Mouse (Mus musculus) liver, embryonic 14.5 days (tissue): ENCODE data around the gene Krt80. TPM values are rescaled to one million over a fixed set of nuclear protein-coding genes. Genes with fewer than 3 reads are reported as not detected.
A peak's percentile ranks its signal among the peaks of the same experiment; 100 is the strongest.

Source experiments
- ATAC-seq: fragments of 200-750 bp; cut with Nextera tagmentation; 2 replicates; pipeline ENCODE4 v1.8.0; 2017; ENCODE audit warnings: moderate number of reproducible peaks, mild to moderate bottlenecking, moderate library complexity; ENCODE audit not compliant: insufficient read depth
- DNase-seq, 3 experiments: peaks; one replicate each; pipeline ENCODE4 v3.0.0-alpha.2; 2012 to 2013; ENCODE audit warnings: low read depth in 3 of 3, low spot score in 3 of 3
- H3K27ac ChIP-seq: fragments of 300-500 bp; sonication (generic); 2 replicates; pipeline ENCODE4 v1.5.1; 2014; ENCODE audit warnings: moderate library complexity, mild to moderate bottlenecking, control low read depth, inconsistent platforms
- H3K27me3 ChIP-seq: fragments of 300-500 bp; sonication (generic); 2 replicates; pipeline ENCODE4 v1.6.1; 2014; ENCODE audit warnings: mild to moderate bottlenecking, low read length, moderate library complexity; ENCODE audit not compliant: control insufficient read depth, insufficient read depth
- H3K36me3 ChIP-seq: fragments of 300-500 bp; sonication (generic); replicated peaks from 2 replicates; pipeline ENCODE4 v1.6.1; 2014; ENCODE audit warnings: low read depth; ENCODE audit not compliant: control insufficient read depth, insufficient read depth
- H3K4me1 ChIP-seq, 2 experiments: fragments of 200-500 bp in 1 of 2; fragments of 300-500 bp in 1 of 2; sonication (generic) in 1 of 2; replicated peaks; 2 replicates each; pipeline ENCODE4 v1.6.1; 2012 to 2014; ENCODE audit warnings: antibody characterized with exemption in 1 of 2, inconsistent platforms in 1 of 2, low read length in 1 of 2; ENCODE audit not compliant: control insufficient read depth in 2 of 2, insufficient read depth in 2 of 2
- H3K4me2 ChIP-seq: fragments of 300-500 bp; sonication (generic); 2 replicates; pipeline ENCODE4 v1.6.1; 2014; ENCODE audit warnings: low read depth, mild to moderate bottlenecking, control low read depth, moderate library complexity
- H3K4me3 ChIP-seq, 2 experiments: fragments of 200-500 bp in 1 of 2; fragments of 300-500 bp in 1 of 2; sonication (generic) in 1 of 2; 2 replicates each; pipeline ENCODE4 v1.5.1; 2012 to 2014; ENCODE audit warnings: low read depth in 2 of 2, low read length in 2 of 2, mild to moderate bottlenecking in 2 of 2, control low read depth in 1 of 2, inconsistent platforms in 1 of 2, moderate library complexity in 1 of 2; ENCODE audit not compliant: insufficient read depth in 1 of 2
- H3K9ac ChIP-seq: fragments of 300-500 bp; sonication (generic); replicated peaks from 2 replicates; pipeline ENCODE4 v1.6.1; 2014; ENCODE audit warnings: mild to moderate bottlenecking, control low read depth, moderate library complexity
- H3K9me3 ChIP-seq: fragments of 300-500 bp; sonication (generic); 2 replicates; pipeline ENCODE4 v1.6.1; 2016; ENCODE audit warnings: low read length, mixed read lengths; ENCODE audit not compliant: control insufficient read depth
- CTCF ChIP-seq: IDR thresholded peaks from 2 replicates; pipeline ENCODE4 v1.5.1; 2016; ENCODE audit warnings: antibody characterized with exemption, low read depth, control low read depth
- EP300 ChIP-seq: IDR thresholded peaks from 2 replicates; pipeline ENCODE4 v1.6.1; 2016; ENCODE audit warnings: antibody characterized with exemption, low read depth
- WGBS: fragments of 180-500 bp; shearing (Covaris S2); extraction: QIAGEN DNeasy Blood & Tissue Kit; methylation state at CpG from one replicate; pipeline ENCODE4 v1.1.7; 2014; ENCODE audit not compliant: insufficient replicate concordance; 5-methylcytosine and 5-hydroxymethylcytosine counted together
- microRNA counts: library from miRNA; unstranded; fragments of <30 nt; microRNA quantifications from one replicate; lab custom pipeline; 2016
- microRNA-seq: library from miRNA; unstranded; fragments of <30 nt; microRNA quantifications from one replicate; pipeline ENCODE4, GENCODE M21; 2016
- polyA plus RNA-seq, 2 experiments: library from polyadenylated mRNA; depleted of rRNA in 1 of 2; stranded (reverse) in 1 of 2; unstranded in 1 of 2; fragments of >200 nt; fragmentation: Nextera tagmentation in 1 of 2; extraction: Ambion mirVana in 1 of 2; gene quantifications; 2 replicates each; pipeline versions ENCODE4 v1.2.1 to v1.2.3; 2012 to 2014

Krt80 gene
- polyA plus RNA-seq, 2 experiments: 0.19 to 0.27 TPM

- H3K9me3 ChIP-seq: no peaks in the 10 kb centered on the region
- ATAC-seq (0 out of 2 replicates have a peak, but pooled peaks have one; percentile 15), DNase-seq (no peak)
- peaks cover 0 to 12% of the 10 kb centered on the region in 2 experiments; a peak in 2 of 4 replicates for H3K4me1 ChIP-seq
- H3K36me3 ChIP-seq: no peaks in the 10 kb centered on the region
- 44% methylated on average over 14 of the region's 14 CpGs for WGBS
- H3K4me3 ChIP-seq: no peak overlapping the region
- TF ChIP-seq EP300: no peak
- TF ChIP-seq CTCF: no peak
- no peak overlapping the region for H3K4me2 ChIP-seq
- no peak overlapping the region for H3K9ac ChIP-seq
- no peaks in the 10 kb centered on the region for H3K27me3 ChIP-seq
- H3K27ac ChIP-seq: no peak overlapping the region
These were observed 70.4 kb downstream of the Krt80 start for GRCm38 (mm10) chr15:101299480-101299960.

DNA sequence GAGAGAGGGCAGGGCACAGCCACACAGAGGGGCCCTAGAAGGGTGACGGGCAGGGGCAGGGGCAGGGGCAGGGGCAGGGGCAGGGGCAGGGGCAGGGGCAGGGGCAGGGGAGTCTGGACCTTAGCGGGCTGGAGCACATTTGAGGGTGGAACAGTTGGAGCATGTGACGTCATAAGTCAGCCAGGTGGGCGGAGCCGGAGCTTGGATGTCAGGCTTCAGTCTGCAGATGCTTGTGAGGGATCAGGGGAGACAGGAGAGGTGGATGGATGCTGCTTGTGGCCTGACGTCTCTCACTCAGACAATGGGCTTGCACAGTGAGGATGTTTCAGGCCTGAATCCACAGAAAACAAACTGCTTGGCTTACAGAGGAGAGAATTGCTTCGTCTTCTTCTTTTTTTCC, 71.4 kb downstream of the Krt80 start:
- Histone ChIP-seq H3K4me2 (no peak overlapping the region), H3K36me3 (no peaks in the 10 kb centered on the region), H3K27ac (no peak overlapping the region), H3K4me1 (peaks cover 0 to 12% of the 10 kb centered on the region in 2 experiments; a peak in 2 of 4 replicates), H3K27me3 (no peaks in the 10 kb centered on the region), H3K9ac (no peak overlapping the region), H3K9me3 (no peaks in the 10 kb centered on the region), H3K4me3 (no peak overlapping the region)
- ATAC-seq (no peak), DNase-seq (no peak)
- no peak for TF ChIP-seq EP300
- no peak for TF ChIP-seq CTCF
- WGBS: 20% methylated on average over 7 of the region's 7 CpGs

GRCm38 (mm10) chr15:101297988-101298387, 72.0 kb downstream of the Krt80 start:
- no peak overlapping the region for H3K4me2 ChIP-seq
- no peak overlapping the region for H3K9ac ChIP-seq
- no peaks in the 10 kb centered on the region for H3K9me3 ChIP-seq
- WGBS: 9% methylated on average over 7 of the region's 7 CpGs
- no peak overlapping the region for H3K27ac ChIP-seq
- ATAC-seq: no peak
- DNase-seq: no peak
- no peaks in the 10 kb centered on the region for H3K27me3 ChIP-seq
- TF ChIP-seq CTCF (no peak), EP300 (no peak)
- H3K4me1 ChIP-seq: peaks cover 0 to 12% of the 10 kb centered on the region in 2 experiments; a peak in 2 of 4 replicates
- no peak overlapping the region for H3K4me3 ChIP-seq
- H3K36me3 ChIP-seq: no peaks in the 10 kb centered on the region

MicroRNA genes within 50 kb of the gene (microRNA counts, 519-probe panel; counts per million panel counts)
- microRNA mmu-miR-1941-3p (lab: Ali Mortazavi, UCI) (69.9 counts per million), microRNA mmu-miR-1941-5p (lab: Ali Mortazavi, UCI) (69.9 counts per million)

Small RNA genes lying within 50 kb of the gene (microRNA-seq; reads per million reads assigned to microRNA genes)
- not detected for gene Mir1941

Other genes with a start within 250 kb of the Krt80 start
- 1.1 TPM in 2 replicates for gene Acvrl1, start 241.6 kb downstream of the Krt80 start, polyA plus RNA-seq (2012; rRNA removed)
- 0.71 and 1.3 TPM in 2 replicates for gene Acvrl1, start 241.6 kb downstream of the Krt80 start, polyA plus RNA-seq (2014; fragmentation: Nextera tagmentation; extraction: Ambion mirVana)
- gene Acvr1b, start 196.1 kb downstream of the Krt80 start, polyA plus RNA-seq (2012; rRNA removed): 3.2 and 3.4 TPM in 2 replicates
- gene Acvr1b, start 196.1 kb downstream of the Krt80 start, polyA plus RNA-seq (2014; fragmentation: Nextera tagmentation; extraction: Ambion mirVana): 1.3 and 2.0 TPM in 2 replicates
- 0.50 and 0.73 TPM in 2 replicates for gene Grasp, start 146.0 kb downstream of the Krt80 start, polyA plus RNA-seq (2012; rRNA removed)
- gene Grasp, start 146.0 kb downstream of the Krt80 start, polyA plus RNA-seq (2014; fragmentation: Nextera tagmentation; extraction: Ambion mirVana): 0.13 and 0.27 TPM in 2 replicates
- 0.42 and 0.48 TPM in 2 replicates for gene Nr4a1, start 115.9 kb downstream of the Krt80 start, polyA plus RNA-seq (2012; rRNA removed)
- gene Nr4a1, start 115.9 kb downstream of the Krt80 start, polyA plus RNA-seq (2014; fragmentation: Nextera tagmentation; extraction: Ambion mirVana): 0.19 and 0.23 TPM in 2 replicates
- gene Atg101, start 85.9 kb downstream of the Krt80 start, polyA plus RNA-seq (2012; rRNA removed): 13.1 and 17.2 TPM in 2 replicates
- gene Atg101, start 85.9 kb downstream of the Krt80 start, polyA plus RNA-seq (2014; fragmentation: Nextera tagmentation; extraction: Ambion mirVana): 21.3 and 23.7 TPM in 2 replicates
- gene 6030408B16Rik, start 77.0 kb downstream of the Krt80 start, polyA plus RNA-seq (2012; rRNA removed): 0.10 and 0.11 TPM in 2 replicates
- gene 6030408B16Rik, start 77.0 kb downstream of the Krt80 start, polyA plus RNA-seq (2014; fragmentation: Nextera tagmentation; extraction: Ambion mirVana): 0.18 and 0.35 TPM in 2 replicates
- gene Krt7, start 40.9 kb upstream of the Krt80 start, polyA plus RNA-seq (2012; rRNA removed): 0.82 and 0.85 TPM in 2 replicates
- 1.5 TPM in 2 replicates for gene Krt7, start 40.9 kb upstream of the Krt80 start, polyA plus RNA-seq (2014; fragmentation: Nextera tagmentation; extraction: Ambion mirVana)
- not detected in 2 replicates for gene Krt87, start 68.6 kb upstream of the Krt80 start, polyA plus RNA-seq (2012; rRNA removed)
- not detected in 2 replicates for gene Krt87, start 68.6 kb upstream of the Krt80 start, polyA plus RNA-seq (2014; fragmentation: Nextera tagmentation; extraction: Ambion mirVana)
- not detected in 2 replicates for gene Krt88, start 77.6 kb upstream of the Krt80 start, polyA plus RNA-seq (2012; rRNA removed)
- gene Krt88, start 77.6 kb upstream of the Krt80 start, polyA plus RNA-seq (2014; fragmentation: Nextera tagmentation; extraction: Ambion mirVana): not detected in 2 replicates
- not detected in 2 replicates for gene Krt81, start 93.6 kb upstream of the Krt80 start, polyA plus RNA-seq (2012; rRNA removed)
- gene Krt81, start 93.6 kb upstream of the Krt80 start, polyA plus RNA-seq (2014; fragmentation: Nextera tagmentation; extraction: Ambion mirVana): not detected in 2 replicates
- not detected in 2 replicates for gene Krt86, start 103.3 kb upstream of the Krt80 start, polyA plus RNA-seq (2012; rRNA removed)
- not detected in 2 replicates for gene Krt86, start 103.3 kb upstream of the Krt80 start, polyA plus RNA-seq (2014; fragmentation: Nextera tagmentation; extraction: Ambion mirVana)
- gene Krt83, start 121.3 kb upstream of the Krt80 start, polyA plus RNA-seq (2012; rRNA removed): 0.03 TPM in 1 of 2 replicates, not detected in the other
- gene Krt83, start 121.3 kb upstream of the Krt80 start, polyA plus RNA-seq (2014; fragmentation: Nextera tagmentation; extraction: Ambion mirVana): 0.30 TPM in 1 of 2 replicates, not detected in the other
- gene Gm49425, start 147.1 kb upstream of the Krt80 start, polyA plus RNA-seq (2012; rRNA removed): not detected in 2 replicates
- gene Gm49425, start 147.1 kb upstream of the Krt80 start, polyA plus RNA-seq (2014; fragmentation: Nextera tagmentation; extraction: Ambion mirVana): not detected in 2 replicates
- gene Krt84, start 162.7 kb upstream of the Krt80 start, polyA plus RNA-seq (2012; rRNA removed): not detected in 2 replicates
- gene Krt84, start 162.7 kb upstream of the Krt80 start, polyA plus RNA-seq (2014; fragmentation: Nextera tagmentation; extraction: Ambion mirVana): not detected in 2 replicates
- gene Krt82, start 180.5 kb upstream of the Krt80 start, polyA plus RNA-seq (2012; rRNA removed): not detected in 2 replicates
- not detected in 2 replicates for gene Krt82, start 180.5 kb upstream of the Krt80 start, polyA plus RNA-seq (2014; fragmentation: Nextera tagmentation; extraction: Ambion mirVana)
- gene Krt90, start 192.8 kb upstream of the Krt80 start, polyA plus RNA-seq (2012; rRNA removed): not detected in 2 replicates
- gene Krt90, start 192.8 kb upstream of the Krt80 start, polyA plus RNA-seq (2014; fragmentation: Nextera tagmentation; extraction: Ambion mirVana): not detected in 2 replicates
- gene Krt75, start 203.7 kb upstream of the Krt80 start, polyA plus RNA-seq (2012; rRNA removed): not detected in 2 replicates
- gene Krt75, start 203.7 kb upstream of the Krt80 start, polyA plus RNA-seq (2014; fragmentation: Nextera tagmentation; extraction: Ambion mirVana): not detected in 2 replicates